Mouse (Mus musculus): ENCODE results near the gene Steap1. TPM values are rescaled to one million over a fixed set of nuclear protein-coding genes. Genes with fewer than 3 reads are reported as not detected.

Gene Steap1
- polyA plus RNA-seq, 1 experiment from 2014 or later: 199 TPM

DNA sequence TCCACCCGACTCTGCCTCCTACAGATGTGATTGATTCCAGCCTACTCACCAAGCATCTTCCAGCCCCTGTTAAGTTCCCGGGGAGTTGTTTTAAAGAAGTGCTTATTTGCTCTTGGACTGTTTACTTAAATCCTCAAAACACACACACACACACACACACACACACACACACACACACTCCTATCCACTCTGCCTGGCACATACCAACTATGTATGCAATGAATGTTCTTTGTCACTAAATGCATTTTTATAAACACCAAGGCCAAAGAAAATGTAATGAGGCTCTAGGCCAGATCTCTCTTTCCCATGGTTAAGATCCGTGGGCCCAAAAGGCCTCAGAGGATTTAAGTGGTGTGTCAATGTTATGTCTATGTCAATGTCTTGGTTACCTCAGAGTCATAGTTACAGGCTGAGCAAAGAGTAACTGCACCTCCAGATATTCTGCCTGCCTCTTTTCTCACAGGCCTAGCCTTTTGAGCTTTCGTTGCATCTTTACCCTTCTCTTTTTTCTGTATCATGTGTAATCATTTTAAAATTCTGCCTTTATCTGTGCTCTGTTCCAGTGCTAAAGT lies 56.9 kb downstream of the Steap1 start:
- no peaks in the 10 kb centered on the region for H3K27me3 ChIP-seq
- POLR2A ChIA-PET: interaction anchor here (0.6 to 4.0 kb wide), 4 partner anchors 50 to 1667 kb away, joined by 3 to 22 read pairs (median 3); partner anchors contain the start of gene Steap1
- no peak for ATAC-seq
- DNase-seq (ENCODE audit: low read depth, low spot score): no peak
- no peak for TF ChIP-seq CTCF (IDR thresholded peaks at IDR 0.05)
- in situ Hi-C loops (cut with MboI; ENCODE audit: low pct_unique_long_range_greater_than_20kb): loop anchor here (5.0 kb wide), 1 partner anchor 180 kb away; the partner anchor contains the start of gene Cldn12
- CTCF ChIA-PET: interaction anchor here (0.8 to 11.2 kb wide), 3 partner anchors 38 to 57 kb away, joined by 3 to 65 read pairs (median 4); partner anchors contain the start of gene Steap1

- DNase-seq (ENCODE audit: low read depth, low spot score): no peak
- in situ Hi-C loops (cut with MboI; ENCODE audit: low pct_unique_long_range_greater_than_20kb): no loop called here
- no peak for ATAC-seq
- no peak for TF ChIP-seq CTCF (IDR thresholded peaks at IDR 0.05)
- POLR2A ChIA-PET: interaction anchor here (0.9 to 1.9 kb wide), 4 partner anchors 16 to 60 kb away, joined by 3 to 8 read pairs (median 8); partner anchors contain the start of gene Steap1
- H3K27me3 ChIP-seq: no peaks in the 10 kb centered on the region
- CTCF ChIA-PET: interaction anchor here (0.9 to 11.2 kb wide), 9 partner anchors 9 to 194 kb away, joined by 3 to 65 read pairs (median 4); partner anchors contain the start of gene Steap1
Observed at GRCm38 (mm10) chr5:5688945-5689540, 60.1 kb downstream of the Steap1 start.

GRCm38 (mm10) chr5:5688228-5688627 lies 60.9 kb downstream of the Steap1 start:
- CTCF ChIA-PET: interaction anchor here (0.9 to 11.2 kb wide), 6 partner anchors 8 to 193 kb away, joined by 3 to 65 read pairs (median 4); partner anchors contain the start of gene Steap1
- in situ Hi-C loops (cut with MboI; ENCODE audit: low pct_unique_long_range_greater_than_20kb): no loop called here
- ATAC-seq (no peak), DNase-seq (ENCODE audit: low read depth, low spot score) (no peak)
- TF ChIP-seq CTCF (IDR thresholded peaks at IDR 0.05): no peak
- H3K27me3 ChIP-seq: no peaks in the 10 kb centered on the region
- POLR2A ChIA-PET: interaction anchor here (0.6 to 1.4 kb wide), 4 partner anchors 16 to 131 kb away, joined by 3 to 8 read pairs (median 3); partner anchors contain the start of gene Steap1

DNA sequence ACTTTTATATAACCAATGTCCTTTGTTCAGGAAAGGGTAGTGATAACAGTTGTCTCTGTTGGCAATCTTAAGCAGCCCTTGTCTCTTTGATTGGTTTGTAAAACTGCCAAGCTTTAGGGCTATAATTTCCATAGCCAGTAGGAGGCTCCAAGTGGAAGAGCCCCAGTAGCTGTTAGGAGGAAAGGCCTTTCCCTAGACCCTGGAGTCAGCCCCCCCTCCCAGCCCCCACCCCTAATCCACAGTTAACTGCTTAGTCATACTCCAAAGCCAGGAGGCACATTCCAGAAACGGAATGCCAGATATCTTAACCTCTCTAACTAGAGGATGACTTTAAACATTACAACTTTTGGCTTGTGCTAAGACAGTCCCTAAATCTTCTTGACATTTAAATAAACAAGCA lies 62.2 kb downstream of the Steap1 start:
- CTCF ChIA-PET: interaction anchor here (1.6 to 11.2 kb wide), 2 partner anchors 24 to 63 kb away, joined by 4 to 65 read pairs; partner anchors contain the start of gene Steap1
- H3K27me3 ChIP-seq: no peaks in the 10 kb centered on the region
- POLR2A ChIA-PET: no interaction called here
- in situ Hi-C loops (cut with MboI; ENCODE audit: low pct_unique_long_range_greater_than_20kb): no loop called here
- ATAC-seq (peak; percentile 77), DNase-seq (ENCODE audit: low read depth, low spot score) (no peak)
- TF ChIP-seq CTCF (IDR thresholded peaks at IDR 0.05): peak; percentile 64

Other genes starting within 250 kb of the Steap1 start
- gene Cldn12, start 234.4 kb downstream of the Steap1 start, polyA plus RNA-seq (2021): 60.9 TPM
- gene Gtpbp10, start 189.8 kb downstream of the Steap1 start, polyA plus RNA-seq (2021): 22.1 TPM
- 2.2 TPM for gene Gm8773, start 175.5 kb downstream of the Steap1 start, polyA plus RNA-seq (2021)
- 31.9 TPM for gene Cfap69, start 85.1 kb downstream of the Steap1 start, polyA plus RNA-seq (2021)
- gene Steap2, start 54.7 kb downstream of the Steap1 start, polyA plus RNA-seq (2021): 187 TPM

Data from Patski (cell line).